ENCODE assay signal across 15 mouse cellular contexts in the genomic region with DNA sequence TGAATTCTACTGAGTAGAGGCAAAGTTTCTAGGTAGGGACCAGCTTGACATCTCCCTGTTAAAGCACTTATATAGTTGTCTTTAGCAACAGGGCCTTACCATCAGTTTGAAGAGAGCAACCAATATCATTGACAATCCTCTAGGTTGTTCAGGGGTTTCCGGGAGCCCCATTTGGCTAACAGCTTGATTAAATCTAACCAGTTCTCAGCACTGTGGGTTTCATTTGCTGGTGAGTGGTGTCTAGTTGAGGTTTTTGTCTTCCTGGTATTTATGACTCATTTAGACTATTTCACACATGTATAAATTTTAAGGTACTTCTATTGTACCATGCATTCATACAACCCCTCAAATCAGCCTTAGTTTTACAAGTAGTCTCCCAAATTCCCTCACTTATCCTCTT.
"Had no signal": no experiment of that assay in that cellular context is flagged by ENCODE, and none has a peak within 500 bp of the region (broad histone marks: within the 10 kb centered on the region; RNA-seq: fewer than 3 reads in every experiment).

No protein-coding gene starts in this region.

- H3K4me2 ChIP-seq: kidney, embryonic 15.5 days; liver, embryonic 13.5 days; midbrain, embryonic 12.5 days; midbrain, embryonic 15.5 days; neural tube, embryonic 13.5 days had no signal

- H3K9ac ChIP-seq: kidney, embryonic 15.5 days; liver, embryonic 13.5 days; midbrain, embryonic 12.5 days; midbrain, embryonic 15.5 days; neural tube, embryonic 13.5 days had no signal

- DNase-seq: kidney, adult 8-10 months; kidney, postnatal 10 days; kidney, postnatal 36 days; layer of hippocampus, postnatal 36 days; liver, embryonic 13.5 days; lung, adult 2 months; lung, postnatal 14 days; lung, postnatal 4 days; thymus, adult 18-20 months; thymus, postnatal 36 days had no signal

- H3K36me3 ChIP-seq: kidney, embryonic 15.5 days; liver, embryonic 13.5 days; midbrain, embryonic 12.5 days; midbrain, embryonic 15.5 days; neural tube, embryonic 13.5 days had no signal

- ATAC-seq: midbrain, embryonic 15.5 days had no signal

- H3K4me3 ChIP-seq: kidney, embryonic 15.5 days; left cerebral cortex, adult 2 months; liver, embryonic 13.5 days; midbrain, embryonic 12.5 days; midbrain, embryonic 15.5 days; neural tube, embryonic 13.5 days had no signal

- H3K27ac ChIP-seq: kidney, embryonic 15.5 days; left cerebral cortex, adult 2 months; liver, embryonic 13.5 days; midbrain, embryonic 12.5 days; midbrain, embryonic 15.5 days; neural tube, embryonic 13.5 days had no signal

- H3K9me3 ChIP-seq: kidney, embryonic 15.5 days; liver, embryonic 13.5 days; midbrain, embryonic 12.5 days; midbrain, embryonic 15.5 days; neural tube, embryonic 13.5 days had no signal

- H3K4me1 ChIP-seq: kidney, embryonic 15.5 days; liver, embryonic 13.5 days; midbrain, embryonic 12.5 days; midbrain, embryonic 15.5 days; neural tube, embryonic 13.5 days had no signal

- H3K27me3 ChIP-seq: kidney, embryonic 15.5 days; liver, embryonic 13.5 days; midbrain, embryonic 12.5 days; midbrain, embryonic 15.5 days; neural tube, embryonic 13.5 days had no signal
